Mouse (Mus musculus) midbrain, embryonic 16.5 days (tissue): Measurements from ENCODE around the gene Defb30. TPM values are rescaled to one million over a fixed set of nuclear protein-coding genes. Genes with fewer than 3 reads are reported as not detected.

Source experiments
- ATAC-seq: fragments of 200-750 bp; cut with Nextera tagmentation; 2 replicates; pipeline ENCODE4 v1.8.0; 2017; ENCODE audit warnings: moderate TSS enrichment
- H3K27ac ChIP-seq: fragments of 300-500 bp; sonication (generic); 2 replicates; pipeline ENCODE4 v1.5.1; 2014; ENCODE audit warnings: mild to moderate bottlenecking, low read length, mixed read lengths
- H3K27me3 ChIP-seq: fragments of 300-500 bp; sonication (generic); 2 replicates; pipeline ENCODE4 v1.6.1; 2014; ENCODE audit warnings: low read depth, low read length, mixed read lengths; ENCODE audit not compliant: control insufficient read depth, insufficient read depth
- H3K36me3 ChIP-seq: fragments of 300-500 bp; sonication (generic); 2 replicates; pipeline ENCODE4 v1.6.1; 2014; ENCODE audit warnings: mild to moderate bottlenecking, low read length, moderate library complexity, mixed read lengths; ENCODE audit not compliant: control insufficient read depth, insufficient read depth
- H3K4me1 ChIP-seq: fragments of 300-500 bp; sonication (generic); 2 replicates; pipeline ENCODE4 v1.6.1; 2014; ENCODE audit warnings: mild to moderate bottlenecking, low read length, mixed read lengths; ENCODE audit not compliant: control insufficient read depth, insufficient read depth
- H3K4me2 ChIP-seq: fragments of 300-500 bp; sonication (generic); 2 replicates; pipeline ENCODE4 v1.6.1; 2014; ENCODE audit warnings: mild to moderate bottlenecking, low read length, mixed read lengths
- H3K4me3 ChIP-seq: fragments of 300-500 bp; sonication (generic); 2 replicates; pipeline ENCODE4 v1.5.1; 2014; ENCODE audit warnings: low read depth, mild to moderate bottlenecking, low read length, moderate library complexity, mixed read lengths
- H3K9ac ChIP-seq: fragments of 300-500 bp; sonication (generic); 2 replicates; pipeline ENCODE4 v1.6.1; 2014; ENCODE audit warnings: low read depth, low read length, mixed read lengths
- H3K9me3 ChIP-seq: fragments of 300-500 bp; sonication (generic); replicated peaks from 2 replicates; pipeline ENCODE4 v1.6.1; 2014; ENCODE audit warnings: mild to moderate bottlenecking, low read length, mixed read lengths; ENCODE audit not compliant: control insufficient read depth, poor library complexity, severe bottlenecking
- WGBS: fragments of 180-500 bp; shearing (Covaris S2); extraction: QIAGEN DNeasy Blood & Tissue Kit; methylation state at CpG from one replicate; pipeline ENCODE4 v1.1.7; 2014; 5-methylcytosine and 5-hydroxymethylcytosine counted together
- polyA plus RNA-seq: library from polyadenylated mRNA; unstranded; fragments of >200 nt; fragmentation: Nextera tagmentation; extraction: Ambion mirVana; gene quantifications from 2 replicates; pipeline ENCODE4 v1.2.1, GENCODE M21; 2015

Gene Defb30
- not detected in 2 replicates for polyA plus RNA-seq

DNA sequence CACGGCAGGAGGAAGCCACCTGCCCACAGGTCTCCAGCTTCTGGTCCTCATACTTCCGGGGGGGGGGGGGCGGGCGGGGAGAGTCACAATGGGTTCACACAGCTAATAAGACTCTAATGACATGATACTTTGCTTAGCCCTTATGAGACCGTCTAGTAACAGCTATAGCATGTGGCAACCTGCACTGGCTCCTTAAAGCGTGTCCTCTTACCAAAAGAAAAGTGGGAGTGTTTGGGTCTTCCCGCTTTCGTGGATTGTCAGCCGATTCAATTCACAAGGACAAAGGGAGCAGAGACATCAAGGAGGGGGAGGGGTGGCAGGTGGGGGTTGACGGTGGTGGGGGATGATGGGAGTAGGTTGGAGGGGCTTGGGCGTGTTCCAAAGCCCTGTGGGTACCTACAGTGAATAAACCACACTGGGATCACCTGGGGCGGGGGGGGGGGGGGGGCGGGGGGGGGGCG, at the start of gene Defb30:
Defb30 (minus strand) TSS at position 51 of the 461 bp plus-strand sequence.
- Histone ChIP-seq H3K27ac (no peak within 1 kb of the TSS), H3K4me3 (no peak within 1 kb of the TSS), H3K4me1 (no peaks in the 10 kb centered on the region), H3K9ac (no peak within 1 kb of the TSS), H3K36me3 (no peaks in the 10 kb centered on the region), H3K4me2 (no peak within 1 kb of the TSS), H3K9me3 (no peaks in the 10 kb centered on the region), H3K27me3 (no peaks in the 10 kb centered on the region)
- WGBS, result 65% methylated on average over 11 of the region's 14 CpGs
- ATAC-seq, result no peak

DNA sequence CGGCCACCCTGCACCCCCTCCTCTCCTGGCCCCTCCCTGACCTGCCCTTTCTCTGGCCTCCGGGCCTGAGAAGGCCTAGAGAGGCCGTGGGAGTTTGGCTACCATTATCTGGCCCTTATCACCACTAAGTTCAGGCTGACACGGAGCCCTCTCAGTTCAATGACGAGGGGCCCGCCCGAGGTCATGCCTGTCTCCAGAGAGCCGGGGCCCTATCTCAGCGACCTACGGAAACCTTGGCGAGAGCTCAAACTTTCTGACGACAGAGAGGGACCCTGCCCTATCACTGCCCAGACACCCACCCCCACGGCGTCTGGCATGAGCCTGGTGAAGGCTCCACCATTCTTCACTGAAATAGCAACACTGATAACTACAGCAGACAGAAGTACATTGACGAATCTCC, 17.9 kb upstream of the Defb30 start:
- H3K4me3 ChIP-seq, result no peak overlapping the region
- ATAC-seq, result no peak
- H3K9me3 ChIP-seq, result no peaks in the 10 kb centered on the region
- no peak overlapping the region for H3K27ac ChIP-seq
- H3K27me3 ChIP-seq, result no peaks in the 10 kb centered on the region
- no peaks in the 10 kb centered on the region for H3K4me1 ChIP-seq
- no peak overlapping the region for H3K4me2 ChIP-seq
- no peaks in the 10 kb centered on the region for H3K36me3 ChIP-seq
- no peak overlapping the region for H3K9ac ChIP-seq
- WGBS, result 79% methylated on average over 14 of the region's 15 CpGs

DNA sequence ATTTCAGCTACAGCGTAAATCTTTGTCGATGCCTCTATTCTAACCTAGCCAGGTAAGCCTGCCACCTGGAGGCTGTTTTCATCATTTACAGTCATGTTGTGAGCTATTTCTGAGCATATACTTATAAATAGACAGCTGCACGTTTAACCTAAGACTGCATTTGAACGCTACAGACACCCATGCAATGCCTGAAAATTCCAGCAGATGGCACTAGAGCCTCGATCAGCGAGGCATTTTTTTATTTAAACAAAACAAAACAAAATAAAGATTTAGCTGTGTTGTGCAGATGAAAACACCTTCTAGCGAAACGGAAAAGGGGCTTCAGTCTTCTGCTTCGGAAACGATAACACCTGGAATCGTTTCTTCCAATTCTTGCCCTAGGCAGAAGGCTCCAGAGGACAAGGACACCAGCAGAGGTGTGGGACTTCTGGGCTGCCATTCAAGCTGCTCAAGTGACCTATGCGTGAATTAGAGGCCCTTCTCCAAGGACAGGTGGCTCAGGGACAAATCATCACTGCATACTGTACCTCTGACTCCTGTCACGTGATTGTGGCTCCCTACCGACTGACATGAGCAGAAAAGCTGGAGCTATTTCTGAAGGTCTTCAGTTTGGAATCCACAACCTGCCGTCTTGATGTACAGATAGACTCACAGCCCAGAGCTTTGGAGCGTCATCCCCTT, 17.0 kb upstream of the Defb30 start:
- peak overlapping the region; percentile 6 for H3K27ac ChIP-seq
- peak; percentile 56; the same call in 1 of the 2 replicates for ATAC-seq
- no peaks in the 10 kb centered on the region for H3K4me1 ChIP-seq
- H3K36me3 ChIP-seq, result no peaks in the 10 kb centered on the region
- no peaks in the 10 kb centered on the region for H3K9me3 ChIP-seq
- peak overlapping the region; percentile 20; the same call in 1 of the 2 replicates for H3K4me3 ChIP-seq
- H3K27me3 ChIP-seq, result no peaks in the 10 kb centered on the region
- 28% methylated on average over 16 of the region's 16 CpGs for WGBS
- H3K9ac ChIP-seq, result peak overlapping the region; percentile 17; the same call in 1 of the 2 replicates
- peak overlapping the region; percentile 32 for H3K4me2 ChIP-seq

DNA sequence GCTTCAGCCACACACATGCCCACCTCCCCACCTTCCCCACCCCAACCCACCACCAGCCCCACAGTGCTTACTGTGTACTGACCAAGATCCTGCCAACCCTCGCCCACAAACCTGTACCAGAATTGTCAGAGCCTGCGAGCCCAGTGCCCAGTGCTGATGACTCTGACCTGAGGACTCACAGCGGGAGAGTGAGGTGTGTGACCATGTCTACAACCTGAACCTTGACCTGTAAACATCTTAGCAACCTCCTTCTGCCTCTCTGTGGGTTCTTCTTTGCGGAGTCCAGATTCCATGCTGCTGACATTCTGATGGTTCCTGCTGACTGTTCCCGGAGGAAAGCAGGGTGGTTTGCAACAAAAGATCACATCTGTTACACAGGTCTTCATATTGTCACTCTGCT, 15.6 kb upstream of the Defb30 start:
- no peak overlapping the region for H3K27ac ChIP-seq
- no peaks in the 10 kb centered on the region for H3K27me3 ChIP-seq
- ATAC-seq, result no peak
- no peaks in the 10 kb centered on the region for H3K4me1 ChIP-seq
- no peak overlapping the region for H3K4me3 ChIP-seq
- no peaks in the 10 kb centered on the region for H3K9me3 ChIP-seq
- H3K36me3 ChIP-seq, result no peaks in the 10 kb centered on the region
- 74% methylated on average over 5 of the region's 5 CpGs for WGBS
- H3K9ac ChIP-seq, result no peak overlapping the region
- no peak overlapping the region for H3K4me2 ChIP-seq

DNA sequence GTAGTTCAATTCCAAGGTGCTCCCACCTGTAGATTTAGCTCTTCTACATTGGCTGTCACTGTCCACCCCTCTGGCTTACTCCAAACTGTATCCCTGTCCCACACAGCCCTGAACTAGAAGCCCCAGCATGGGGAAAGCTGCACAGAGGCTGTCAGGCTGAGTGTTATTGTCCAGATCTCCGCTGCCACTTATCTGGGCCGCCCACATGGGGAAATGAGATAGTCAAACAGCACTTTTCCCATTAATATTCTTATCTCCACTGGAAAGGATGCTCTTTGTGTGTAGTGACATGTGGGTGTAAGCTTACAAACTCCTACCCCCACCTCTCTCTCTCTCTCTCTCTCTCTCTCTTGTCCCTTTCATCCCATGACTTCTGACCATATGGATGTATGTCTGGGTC, 12.4 kb upstream of the Defb30 start:
- Histone ChIP-seq H3K27ac (no peak overlapping the region), H3K4me2 (no peak overlapping the region), H3K27me3 (no peaks in the 10 kb centered on the region), H3K9me3 (no peaks in the 10 kb centered on the region; the same call in 1 of the 2 replicates), H3K9ac (no peak overlapping the region), H3K36me3 (no peaks in the 10 kb centered on the region), H3K4me3 (no peak overlapping the region), H3K4me1 (no peaks in the 10 kb centered on the region)
- ATAC-seq, result no peak
- WGBS, result 89% methylated on average over 2 of the region's 2 CpGs

DNA sequence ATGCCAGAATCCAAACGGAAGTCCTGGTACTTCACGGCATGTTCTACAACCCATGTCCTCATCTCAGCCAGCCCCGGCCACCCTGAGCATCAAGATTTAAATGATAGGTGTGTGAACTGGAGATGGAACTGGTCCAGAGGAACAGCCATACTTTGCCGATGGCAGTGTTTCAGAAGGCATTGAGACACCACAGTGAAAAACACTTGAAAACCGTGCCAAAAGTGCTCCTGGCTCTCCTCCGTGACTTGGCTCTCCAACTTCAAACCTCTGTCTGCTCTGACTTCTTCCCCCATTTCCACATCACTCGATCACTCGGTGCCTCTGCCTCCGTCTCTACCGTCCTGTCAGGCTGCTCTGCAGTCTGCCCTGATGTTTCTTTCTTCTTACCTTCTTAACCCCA, 10.6 kb upstream of the Defb30 start:
- 85% methylated on average over 10 of the region's 10 CpGs for WGBS
- no peak overlapping the region for H3K4me3 ChIP-seq
- H3K9ac ChIP-seq, result no peak overlapping the region
- H3K4me1 ChIP-seq, result no peaks in the 10 kb centered on the region
- no peaks in the 10 kb centered on the region for H3K27me3 ChIP-seq
- no peak for ATAC-seq
- no peaks in the 10 kb centered on the region; the same call in 1 of the 2 replicates for H3K9me3 ChIP-seq
- no peaks in the 10 kb centered on the region for H3K36me3 ChIP-seq
- H3K27ac ChIP-seq, result no peak overlapping the region
- H3K4me2 ChIP-seq, result no peak overlapping the region

DNA sequence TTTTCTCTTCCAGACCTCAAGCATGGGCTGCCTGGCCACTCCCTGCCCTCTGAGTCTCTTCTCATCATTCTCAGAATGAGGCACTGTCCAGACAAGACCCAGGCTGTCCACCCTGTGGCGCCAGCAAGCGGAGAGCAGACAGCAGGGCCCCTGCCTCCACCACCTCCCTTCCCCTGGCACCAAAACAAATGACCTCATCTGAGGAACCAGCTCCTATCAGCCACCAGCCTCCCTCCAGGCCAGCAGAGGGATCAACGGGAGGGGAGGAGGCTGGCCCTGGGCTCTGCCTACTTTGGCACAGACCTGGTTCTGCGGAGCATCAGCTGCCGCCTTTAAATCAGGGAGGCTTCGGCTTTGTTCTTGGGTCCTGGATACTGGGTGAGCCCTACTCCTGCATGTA, 5.0 kb upstream of the Defb30 start:
- H3K27ac ChIP-seq, result no peak overlapping the region
- H3K36me3 ChIP-seq, result no peaks in the 10 kb centered on the region
- no peaks in the 10 kb centered on the region; the same call in 1 of the 2 replicates for H3K9me3 ChIP-seq
- no peaks in the 10 kb centered on the region for H3K4me1 ChIP-seq
- H3K4me3 ChIP-seq, result no peak overlapping the region
- H3K4me2 ChIP-seq, result no peak overlapping the region
- no peak overlapping the region; the same call in 1 of the 2 replicates for H3K9ac ChIP-seq
- 31% methylated on average over 6 of the region's 6 CpGs for WGBS
- ATAC-seq, result no peak
- H3K27me3 ChIP-seq, result no peaks in the 10 kb centered on the region

DNA sequence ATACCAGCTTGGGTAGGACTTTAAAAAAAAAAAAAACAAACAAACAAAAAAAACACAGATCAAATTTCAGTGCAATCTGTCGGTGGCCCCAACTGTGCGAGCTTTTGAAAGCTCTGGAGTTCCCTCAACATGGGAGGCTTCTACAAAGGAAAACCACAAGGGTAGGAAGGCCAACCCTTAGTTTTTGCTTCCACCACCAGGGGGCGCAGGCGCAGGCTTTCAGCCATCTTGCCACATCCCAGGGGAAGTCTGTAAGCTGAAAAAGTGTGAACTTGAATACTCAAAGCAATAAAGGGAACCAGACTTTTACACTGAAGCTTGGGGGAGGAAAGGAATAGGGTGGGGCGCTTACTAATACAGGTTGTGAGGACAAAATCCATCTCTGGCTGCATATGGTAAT, 1.0 kb upstream of the Defb30 start:
- Histone ChIP-seq H3K4me1 (no peaks in the 10 kb centered on the region), H3K36me3 (no peaks in the 10 kb centered on the region), H3K27me3 (no peaks in the 10 kb centered on the region), H3K4me2 (no peak overlapping the region), H3K9me3 (no peaks in the 10 kb centered on the region), H3K4me3 (no peak overlapping the region), H3K9ac (no peak overlapping the region), H3K27ac (no peak overlapping the region)
- no peak for ATAC-seq
- WGBS, result 42% methylated on average over 5 of the region's 5 CpGs

DNA sequence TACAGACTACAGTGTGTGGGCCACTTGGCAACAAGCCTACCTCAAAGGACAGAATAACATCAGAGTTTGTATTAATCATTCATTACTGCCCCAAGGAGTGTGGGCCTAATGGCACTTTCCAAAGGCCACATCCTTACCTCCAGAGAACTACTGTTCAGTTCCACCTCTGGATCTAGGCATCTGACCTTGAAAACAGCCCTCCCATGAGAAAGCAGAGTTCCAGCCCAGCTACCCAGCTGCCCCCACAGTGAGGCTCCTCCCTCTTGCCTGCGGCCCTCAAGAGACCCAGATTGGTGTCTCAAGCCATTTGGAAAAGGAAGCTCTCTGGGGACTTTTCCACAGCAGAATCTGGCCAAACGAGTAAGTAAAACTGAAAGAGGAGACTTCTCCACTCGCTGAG, 3.1 kb downstream of the Defb30 start, which contains the start of gene Defb42:
Defb42 (plus strand) TSS at position 301 of the 400 bp plus-strand sequence.
- no peak within 1 kb of the TSS for H3K27ac ChIP-seq
- ATAC-seq, result no peak
- 77% methylated on average over 3 of the region's 3 CpGs for WGBS
- no peak within 1 kb of the TSS for H3K4me2 ChIP-seq
- no peaks in the 10 kb centered on the region for H3K36me3 ChIP-seq
- H3K9me3 ChIP-seq, result no peaks in the 10 kb centered on the region
- H3K4me1 ChIP-seq, result no peaks in the 10 kb centered on the region
- no peak within 1 kb of the TSS for H3K9ac ChIP-seq
- no peak within 1 kb of the TSS for H3K4me3 ChIP-seq
- H3K27me3 ChIP-seq, result no peaks in the 10 kb centered on the region
